Mouse (Mus musculus) liver, adult 2 months (tissue): ENCODE data around the gene Col23a1. TPM values are rescaled to one million over a fixed set of nuclear protein-coding genes. Genes with fewer than 3 reads are reported as not detected.
A peak's percentile ranks its signal among the peaks of the same experiment; 100 is the strongest.

ENCODE experiments used
- DNase-seq: peaks from one replicate; pipeline ENCODE4 v3.0.0-alpha.2; 2011; ENCODE audit warnings: low read depth, low spot score; ENCODE audit errors: extremely low read depth
- H3K27ac ChIP-seq: fragments of 200-500 bp; replicated peaks from 2 replicates; pipeline ENCODE4 v1.5.1; 2012; ENCODE audit warnings: low read depth, mild to moderate bottlenecking, control low read depth, inconsistent platforms, low read length; ENCODE audit not compliant: insufficient read depth
- H3K27me3 ChIP-seq: fragments of 200-500 bp; 2 replicates; pipeline ENCODE4 v1.6.1; 2012; ENCODE audit warnings: mild to moderate bottlenecking, moderate library complexity, low read length, inconsistent platforms; ENCODE audit not compliant: control insufficient read depth, insufficient read depth
- H3K36me3 ChIP-seq: fragments of 200-500 bp; 2 replicates; pipeline ENCODE4 v1.6.1; 2012; ENCODE audit warnings: low read length, inconsistent platforms; ENCODE audit not compliant: control insufficient read depth, insufficient read depth
- H3K4me1 ChIP-seq: fragments of 200-500 bp; 2 replicates; pipeline ENCODE4 v1.6.1; 2011; ENCODE audit warnings: low read length; ENCODE audit not compliant: control insufficient read depth, insufficient read depth
- H3K4me3 ChIP-seq: fragments of 200-500 bp; 2 replicates; pipeline ENCODE4 v1.5.1; 2011; ENCODE audit warnings: low read depth, mild to moderate bottlenecking, control low read depth, low read length, moderate library complexity; ENCODE audit not compliant: insufficient read depth
- H3K79me2 ChIP-seq: fragments of 200-500 bp; 2 replicates; pipeline ENCODE4 v1.6.1; 2012; ENCODE audit warnings: inconsistent platforms, mild to moderate bottlenecking, low read length, moderate library complexity; ENCODE audit not compliant: control insufficient read depth, insufficient read depth
- H3K9ac ChIP-seq: fragments of 200-500 bp; 2 replicates; pipeline ENCODE4 v1.6.1; 2012; ENCODE audit warnings: low read depth, mild to moderate bottlenecking, control low read depth, inconsistent platforms, low read length
- CTCF ChIP-seq: fragments of 200-500 bp; IDR thresholded peaks from 2 replicates; pipeline ENCODE4 v1.5.1; 2011; ENCODE audit warnings: low read depth, low read length, control low read depth
- POLR2A ChIP-seq: fragments of 200-500 bp; IDR thresholded peaks from 2 replicates; pipeline ENCODE4 v1.6.1; 2011; ENCODE audit warnings: low read length, control low read depth; ENCODE audit not compliant: insufficient read depth; ENCODE audit errors: extremely low read depth
- WGBS: fragments of 180-500 bp; shearing (Covaris S2); methylation state at CpG from one replicate; pipeline ENCODE4 v1.1.7; 2018; 5-methylcytosine and 5-hydroxymethylcytosine counted together
- polyA plus RNA-seq: library from polyadenylated mRNA; depleted of rRNA; stranded (reverse); fragments of >200 nt; gene quantifications from 2 replicates; pipeline ENCODE4 v1.2.3, GENCODE M21; 2012
- total RNA-seq: library from RNA; depleted of rRNA; stranded (reverse); fragments of >200 nt; gene quantifications from 2 replicates; pipeline ENCODE4 v1.2.3, GENCODE M21; 2014

The Col23a1 gene
- total and polyA plus RNA-seq, 2 experiments: 0.05 to 0.09 TPM

- Histone ChIP-seq H3K4me1 (no peaks in the 10 kb centered on the region), H3K27me3 (no peaks in the 10 kb centered on the region), H3K79me2 (no peaks in the 10 kb centered on the region), H3K9ac (no peak overlapping the region), H3K27ac (no peak overlapping the region), H3K4me3 (no peak overlapping the region), H3K36me3 (no peaks in the 10 kb centered on the region)
- no peak for DNase-seq
- TF ChIP-seq POLR2A (no peak), CTCF (no peak)
- WGBS: 86% methylated on average over 7 of the region's 7 CpGs
Observed at GRCm38 (mm10) chr11:51444649-51445048, 154.9 kb downstream of the Col23a1 start.

GRCm38 (mm10) chr11:51446711-51447425 is 157.1 kb downstream of the Col23a1 start:
- DNase-seq: no peak
- TF ChIP-seq CTCF (peak; percentile 57), POLR2A (no peak)
- Histone ChIP-seq H3K9ac (no peak overlapping the region), H3K27ac (no peak overlapping the region), H3K27me3 (no peaks in the 10 kb centered on the region), H3K4me1 (no peaks in the 10 kb centered on the region), H3K4me3 (no peak overlapping the region), H3K36me3 (no peaks in the 10 kb centered on the region), H3K79me2 (no peaks in the 10 kb centered on the region)
- WGBS: 41% methylated on average over 6 of the region's 6 CpGs

GRCm38 (mm10) chr11:51448256-51448655 is 158.5 kb downstream of the Col23a1 start:
- Histone ChIP-seq H3K4me1 (no peaks in the 10 kb centered on the region), H3K9ac (no peak overlapping the region), H3K79me2 (no peaks in the 10 kb centered on the region), H3K27me3 (no peaks in the 10 kb centered on the region), H3K27ac (no peak overlapping the region), H3K36me3 (no peaks in the 10 kb centered on the region), H3K4me3 (no peak overlapping the region)
- no peak for TF ChIP-seq CTCF
- no peak for TF ChIP-seq POLR2A
- WGBS: 71% methylated on average over 4 of the region's 4 CpGs
- peak; percentile 1 for DNase-seq

- WGBS: 76% methylated on average over 4 of the region's 4 CpGs
- Histone ChIP-seq H3K4me3 (no peak overlapping the region), H3K9ac (no peak overlapping the region), H3K4me1 (no peaks in the 10 kb centered on the region), H3K27ac (no peak overlapping the region), H3K27me3 (no peaks in the 10 kb centered on the region), H3K79me2 (no peaks in the 10 kb centered on the region), H3K36me3 (no peaks in the 10 kb centered on the region)
- DNase-seq: no peak
- TF ChIP-seq POLR2A (no peak), CTCF (no peak)
Observed at GRCm38 (mm10) chr11:51448680-51449079, 159.0 kb downstream of the Col23a1 start.

- no peak for DNase-seq
- no peak for TF ChIP-seq POLR2A
- no peak for TF ChIP-seq CTCF
- Histone ChIP-seq H3K79me2 (no peaks in the 10 kb centered on the region), H3K4me3 (no peak overlapping the region), H3K4me1 (no peaks in the 10 kb centered on the region), H3K27me3 (no peaks in the 10 kb centered on the region), H3K9ac (no peak overlapping the region), H3K27ac (no peak overlapping the region), H3K36me3 (no peaks in the 10 kb centered on the region)
- WGBS: 86% methylated on average over 7 of the region's 7 CpGs
Observed at GRCm38 (mm10) chr11:51449881-51450280, 160.2 kb downstream of the Col23a1 start.

GRCm38 (mm10) chr11:51451281-51451680 is 161.6 kb downstream of the Col23a1 start:
- H3K9ac ChIP-seq: no peak overlapping the region
- no peak for TF ChIP-seq CTCF
- TF ChIP-seq POLR2A: no peak
- WGBS: 84% methylated on average over 5 of the region's 5 CpGs

More at GRCm38 (mm10) chr11:51451281-51451680, 161.6 kb downstream of the Col23a1 start:
- Histone ChIP-seq H3K27me3 (no peaks in the 10 kb centered on the region), H3K36me3 (no peaks in the 10 kb centered on the region), H3K4me3 (no peak overlapping the region), H3K4me1 (no peaks in the 10 kb centered on the region), H3K79me2 (no peaks in the 10 kb centered on the region), H3K27ac (no peak overlapping the region)
- DNase-seq: no peak
